Mouse (Mus musculus) embryonic facial prominence, embryonic 15.5 days (tissue): Measurements from ENCODE around the gene Ramac. TPM values are rescaled to one million over a fixed set of nuclear protein-coding genes. Genes with fewer than 3 reads are reported as not detected.

Experiments used
- ATAC-seq: fragments of 200-750 bp; cut with Nextera tagmentation; 2 replicates; pipeline ENCODE4 v1.8.0; 2017; ENCODE audit warnings: low read depth, moderate TSS enrichment; ENCODE audit not compliant: insufficient number of reproducible peaks, low FRiP score, low TSS enrichment
- H3K27ac ChIP-seq: fragments of 300-500 bp; sonication (generic); replicated peaks from 2 replicates; pipeline ENCODE4 v1.5.1; 2015; ENCODE audit warnings: mild to moderate bottlenecking, inconsistent platforms
- H3K27me3 ChIP-seq: fragments of 300-500 bp; sonication (generic); 2 replicates; pipeline ENCODE4 v1.6.1; 2015; ENCODE audit warnings: inconsistent platforms
- H3K36me3 ChIP-seq: fragments of 300-500 bp; sonication (generic); 2 replicates; pipeline ENCODE4 v1.6.1; 2015; ENCODE audit warnings: mild to moderate bottlenecking, inconsistent platforms
- H3K4me1 ChIP-seq: fragments of 300-500 bp; sonication (generic); 2 replicates; pipeline ENCODE4 v1.6.1; 2015; ENCODE audit warnings: inconsistent platforms
- H3K4me2 ChIP-seq: fragments of 300-500 bp; sonication (generic); replicated peaks from 2 replicates; pipeline ENCODE4 v1.6.1; 2015; ENCODE audit warnings: mild to moderate bottlenecking, inconsistent platforms
- H3K4me3 ChIP-seq: fragments of 300-500 bp; sonication (generic); replicated peaks from 2 replicates; pipeline ENCODE4 v1.5.1; 2015; ENCODE audit warnings: mild to moderate bottlenecking, inconsistent platforms
- H3K9ac ChIP-seq: fragments of 300-500 bp; sonication (generic); 2 replicates; pipeline ENCODE4 v1.6.1; 2015; ENCODE audit warnings: inconsistent platforms
- H3K9me3 ChIP-seq: fragments of 300-500 bp; sonication (generic); replicated peaks from 2 replicates; pipeline ENCODE4 v1.6.1; 2016; ENCODE audit warnings: inconsistent platforms
- WGBS: fragments of 180-500 bp; shearing (Covaris S2); methylation state at CpG from one replicate; pipeline ENCODE4 v1.1.7; 2015; 5-methylcytosine and 5-hydroxymethylcytosine counted together
- polyA plus RNA-seq: library from polyadenylated mRNA; unstranded; fragments of >200 nt; fragmentation: Nextera tagmentation; extraction: Ambion mirVana; gene quantifications from 2 replicates; pipeline ENCODE4 v1.2.1, GENCODE M21; 2015

Gene Ramac
- polyA plus RNA-seq, 1 experiment from 2014 or later, result 104 TPM

DNA sequence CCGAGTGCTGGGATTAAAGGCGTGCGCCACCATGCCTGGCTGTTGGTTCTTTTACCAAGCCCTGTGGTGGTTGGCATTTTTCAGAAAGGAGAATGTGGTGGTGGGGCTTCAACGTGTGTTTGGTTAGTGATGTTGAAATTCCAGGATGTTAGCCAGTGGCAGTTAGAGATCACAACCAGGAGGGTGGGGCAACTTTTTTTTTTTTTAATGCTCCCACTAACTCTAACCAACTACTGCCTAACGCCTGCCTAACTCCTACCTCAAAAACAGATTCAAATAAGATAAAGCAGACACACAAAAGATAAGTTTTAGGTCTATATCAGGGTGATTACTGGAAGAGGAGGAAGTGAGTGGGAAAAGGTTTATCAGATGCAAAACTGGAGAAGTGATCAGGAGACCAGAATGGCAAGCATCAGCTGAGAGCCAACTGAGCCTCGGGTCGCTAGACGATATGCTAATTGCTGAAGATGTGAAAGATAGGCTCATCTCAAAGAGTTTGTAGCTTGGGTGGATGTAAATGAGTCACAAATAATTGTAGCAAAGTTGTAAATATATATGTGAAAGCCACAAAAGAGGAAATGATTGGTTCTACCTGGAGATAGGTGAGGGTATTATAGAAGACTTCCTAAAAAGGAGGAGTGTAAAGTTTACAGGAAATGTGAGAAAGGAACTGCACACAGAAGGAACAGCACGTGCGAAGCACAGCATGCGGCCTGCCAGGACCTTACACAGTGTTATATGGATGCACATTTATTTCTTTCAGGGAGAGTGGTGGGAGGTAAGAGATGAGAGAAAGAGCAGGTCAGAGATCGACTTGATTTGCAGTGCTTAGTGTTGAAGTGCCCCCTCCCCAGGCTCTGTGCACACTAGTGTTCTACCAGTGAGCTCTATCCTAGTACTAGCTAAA, 30.3 kb upstream of the Ramac start:
- 77% methylated on average over 12 of the region's 12 CpGs for WGBS
- no peak overlapping the region for H3K27ac ChIP-seq
- H3K4me1 ChIP-seq, result no peaks in the 10 kb centered on the region
- ATAC-seq, result no peak
- no peaks in the 10 kb centered on the region for H3K36me3 ChIP-seq
- H3K4me3 ChIP-seq, result no peak overlapping the region
- H3K9ac ChIP-seq, result no peak overlapping the region
- H3K4me2 ChIP-seq, result no peak overlapping the region
- H3K27me3 ChIP-seq, result no peaks in the 10 kb centered on the region
- no peaks in the 10 kb centered on the region for H3K9me3 ChIP-seq

- no peak for ATAC-seq
- 53% methylated on average over 9 of the region's 9 CpGs for WGBS
- no peak overlapping the region for H3K27ac ChIP-seq
Observed at GRCm38 (mm10) chr7:81735300-81736048, 27.3 kb upstream of the Ramac start.

DNA sequence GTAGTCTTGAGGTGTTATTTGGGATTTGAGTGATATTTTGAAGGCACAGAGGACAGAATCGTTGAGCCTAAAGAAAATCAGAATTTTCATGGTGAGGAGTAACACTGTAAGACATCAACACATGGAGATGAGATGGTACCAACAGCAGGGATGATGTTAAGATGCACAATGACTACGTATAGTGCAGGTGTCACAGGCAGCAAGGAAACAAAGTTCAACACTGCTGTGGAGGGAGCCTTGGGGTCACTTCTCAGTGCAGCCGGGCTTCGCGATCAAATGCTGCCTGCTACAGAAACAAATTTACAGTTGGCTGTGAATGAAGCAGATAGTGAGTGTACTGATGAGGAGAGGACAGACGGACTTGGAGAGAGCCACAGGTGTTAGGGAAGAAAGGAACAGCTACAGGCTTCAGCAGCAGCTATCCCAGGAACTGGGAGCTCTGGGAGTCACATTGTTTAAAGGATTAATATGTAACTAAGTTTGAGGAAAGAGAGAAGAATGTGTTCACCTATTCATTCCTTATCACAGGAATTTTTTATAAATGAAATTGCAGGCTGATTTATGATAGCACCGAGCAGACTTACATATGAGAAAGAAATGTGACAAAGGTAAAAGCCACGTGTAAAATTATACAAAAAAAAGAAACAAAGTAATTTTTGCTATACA, 23.9 kb upstream of the Ramac start:
- no peak overlapping the region for H3K27ac ChIP-seq
- no peak overlapping the region for H3K9ac ChIP-seq
- ATAC-seq, result no peak
- no peaks in the 10 kb centered on the region for H3K9me3 ChIP-seq
- H3K27me3 ChIP-seq, result no peaks in the 10 kb centered on the region
- no peaks in the 10 kb centered on the region for H3K4me1 ChIP-seq
- WGBS, result 75% methylated on average over 8 of the region's 8 CpGs
- H3K4me3 ChIP-seq, result no peak overlapping the region
- no peak overlapping the region for H3K4me2 ChIP-seq
- H3K36me3 ChIP-seq, result no peaks in the 10 kb centered on the region

More at GRCm38 (mm10) chr7:81735300-81736048, 27.3 kb upstream of the Ramac start:
- H3K9ac ChIP-seq, result no peak overlapping the region
- no peaks in the 10 kb centered on the region for H3K4me1 ChIP-seq
- no peaks in the 10 kb centered on the region for H3K36me3 ChIP-seq
- no peak overlapping the region for H3K4me2 ChIP-seq
- no peaks in the 10 kb centered on the region for H3K9me3 ChIP-seq
- H3K4me3 ChIP-seq, result no peak overlapping the region
- no peaks in the 10 kb centered on the region for H3K27me3 ChIP-seq

DNA sequence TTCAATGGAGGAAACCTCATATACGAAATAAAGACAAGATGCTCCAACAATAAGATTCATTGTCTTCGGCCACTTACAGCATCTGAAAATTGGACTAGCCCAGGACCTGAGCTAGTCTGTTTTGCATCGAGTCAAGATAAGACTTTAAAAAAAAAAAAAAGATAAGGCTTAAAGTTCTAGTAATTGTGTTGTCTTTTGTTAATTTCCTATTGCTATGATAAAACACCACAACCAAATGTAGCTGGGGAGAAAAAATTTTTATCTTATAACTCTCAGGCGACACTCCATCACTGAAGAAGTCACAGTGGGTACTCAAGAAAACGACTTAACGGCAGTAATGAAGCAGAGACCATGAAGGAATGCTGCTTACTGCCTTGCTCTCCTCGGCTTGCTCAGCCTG, 22.7 kb upstream of the Ramac start:
- no peak for ATAC-seq
- WGBS, result 85% methylated on average over 7 of the region's 7 CpGs

GRCm38 (mm10) chr7:81744145-81744544, 18.6 kb upstream of the Ramac start:
- WGBS, result 59% methylated on average over 4 of the region's 4 CpGs
- no peak overlapping the region for H3K4me2 ChIP-seq
- H3K9ac ChIP-seq, result no peak overlapping the region
- H3K27me3 ChIP-seq, result no peaks in the 10 kb centered on the region
- no peak for ATAC-seq
- no peak overlapping the region for H3K4me3 ChIP-seq
- no peak overlapping the region for H3K27ac ChIP-seq
- H3K9me3 ChIP-seq, result no peaks in the 10 kb centered on the region
- H3K36me3 ChIP-seq, result no peaks in the 10 kb centered on the region
- no peaks in the 10 kb centered on the region for H3K4me1 ChIP-seq

More for the DNA sequence above, 22.7 kb upstream of the Ramac start:
- Histone ChIP-seq H3K36me3 (no peaks in the 10 kb centered on the region), H3K4me2 (no peak overlapping the region), H3K27me3 (no peaks in the 10 kb centered on the region), H3K4me3 (no peak overlapping the region), H3K9ac (no peak overlapping the region), H3K9me3 (no peaks in the 10 kb centered on the region), H3K4me1 (no peaks in the 10 kb centered on the region), H3K27ac (no peak overlapping the region)

GRCm38 (mm10) chr7:81747956-81748355, 14.8 kb upstream of the Ramac start:
- H3K4me3 ChIP-seq, result no peak overlapping the region
- H3K4me2 ChIP-seq, result no peak overlapping the region
- H3K36me3 ChIP-seq, result no peaks in the 10 kb centered on the region
- H3K9ac ChIP-seq, result no peak overlapping the region
- H3K27me3 ChIP-seq, result no peaks in the 10 kb centered on the region
- ATAC-seq, result no peak
- H3K27ac ChIP-seq, result no peak overlapping the region
- H3K4me1 ChIP-seq, result no peaks in the 10 kb centered on the region
- WGBS, result 76% methylated on average over 3 of the region's 3 CpGs
- no peaks in the 10 kb centered on the region for H3K9me3 ChIP-seq

- WGBS, result under 1% methylated on average over 60 of the region's 60 CpGs
- H3K4me1 ChIP-seq, result peaks cover 19% of the 10 kb centered on the region
- H3K27ac ChIP-seq, result peak overlapping the region; percentile 81
- H3K4me3 ChIP-seq, result peak overlapping the region; percentile 66
- peak overlapping the region; percentile 87 for H3K4me2 ChIP-seq
- peak; percentile 77 for ATAC-seq
- H3K36me3 ChIP-seq, result no peaks in the 10 kb centered on the region
- H3K9me3 ChIP-seq, result no peaks in the 10 kb centered on the region
- peak overlapping the region; percentile 63 for H3K9ac ChIP-seq
- H3K27me3 ChIP-seq, result no peaks in the 10 kb centered on the region
Observed at GRCm38 (mm10) chr7:81763110-81763845, 553 bp downstream of the Ramac start.

GRCm38 (mm10) chr7:81772786-81773539, 10.2 kb downstream of the Ramac start:
- no peaks in the 10 kb centered on the region for H3K27me3 ChIP-seq
- ATAC-seq, result no peak
- H3K9ac ChIP-seq, result no peak overlapping the region
- no peak overlapping the region for H3K27ac ChIP-seq
- no peak overlapping the region for H3K4me3 ChIP-seq
- no peak overlapping the region for H3K4me2 ChIP-seq
- no peaks in the 10 kb centered on the region for H3K9me3 ChIP-seq
- WGBS, result 74% methylated on average over 10 of the region's 10 CpGs
- no peaks in the 10 kb centered on the region for H3K36me3 ChIP-seq
- H3K4me1 ChIP-seq, result 0 out of 2 replicates have a peak, but pooled peaks cover 3% of the 10 kb centered on the region

DNA sequence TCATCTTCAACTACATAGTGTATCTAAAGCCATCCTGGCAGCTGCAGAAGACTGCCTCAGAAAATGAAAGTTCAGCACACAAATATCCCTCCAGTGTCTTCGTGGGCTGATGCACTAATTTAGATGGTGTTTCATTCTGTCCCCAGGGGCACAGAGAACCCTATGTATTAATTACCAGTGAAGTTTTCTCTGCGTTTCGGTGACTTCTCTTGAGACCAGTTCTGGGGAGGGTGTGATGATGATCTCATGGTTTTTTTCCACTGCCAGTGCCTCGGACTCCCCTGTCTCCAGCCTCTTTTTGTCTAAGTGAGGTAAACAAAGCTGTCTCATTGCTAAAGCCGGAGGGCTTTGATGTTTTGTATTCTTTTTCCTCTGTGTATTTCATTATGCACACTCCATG, 12.6 kb downstream of the Ramac start:
- H3K27me3 ChIP-seq, result no peaks in the 10 kb centered on the region
- 59% methylated on average over 5 of the region's 5 CpGs for WGBS
- 0 out of 2 replicates have a peak, but pooled peaks have one; percentile 45 for ATAC-seq

GRCm38 (mm10) chr7:81777667-81778218, 15.0 kb downstream of the Ramac start:
- Histone ChIP-seq H3K27me3 (no peaks in the 10 kb centered on the region), H3K36me3 (peaks cover 26% of the 10 kb centered on the region), H3K4me2 (no peak overlapping the region), H3K9me3 (no peaks in the 10 kb centered on the region; the same call in 1 of the 2 replicates), H3K4me3 (no peak overlapping the region), H3K4me1 (peaks cover 4% of the 10 kb centered on the region; the same call in 1 of the 2 replicates), H3K27ac (no peak overlapping the region), H3K9ac (no peak overlapping the region)
- ATAC-seq, result no peak
- 61% methylated on average over 10 of the region's 10 CpGs for WGBS

More for the DNA sequence above, 12.6 kb downstream of the Ramac start:
- Histone ChIP-seq H3K9me3 (no peaks in the 10 kb centered on the region), H3K9ac (no peak overlapping the region), H3K4me3 (no peak overlapping the region), H3K4me1 (0 out of 2 replicates have a peak, but pooled peaks cover 3% of the 10 kb centered on the region), H3K27ac (no peak overlapping the region), H3K36me3 (peaks cover 10% of the 10 kb centered on the region), H3K4me2 (no peak overlapping the region)
